Mouse (Mus musculus): ENCODE measurements at regions not wholly inside any gene's neighbourhood (a gene's known extent, or its start where the extent isn't known, plus 50 kb on each side); places are given as distances from the start of the nearest gene placed in this dataset.

GRCm38 (mm10) chr6:135627928-135628327, 265.6 kb downstream of the Emp1 start:
- Histone ChIP-seq H3K27ac (ENCODE audit: low read depth, low read length) (no peak overlapping the region), H3K9me3 (ENCODE audit: control insufficient read depth, low read length) (no peaks in the 10 kb centered on the region), H3K27me3 (ENCODE audit: control insufficient read depth, insufficient read depth, low read length) (no peaks in the 10 kb centered on the region), H3K4me3 (ENCODE audit: low read length) (no peak overlapping the region), H3K4me2 (replicated peaks; ENCODE audit: low read depth, low read length) (no peak overlapping the region), H3K4me1 (ENCODE audit: control insufficient read depth, insufficient read depth, low read length) (no peaks in the 10 kb centered on the region), H3K36me3 (ENCODE audit: control insufficient read depth, insufficient read depth, low read length) (no peaks in the 10 kb centered on the region), H3K9ac (ENCODE audit: low read depth, low read length) (no peak overlapping the region)
- 65% methylated on average over 4 of the region's 4 CpGs for WGBS
- no peak for ATAC-seq (ENCODE audit: low FRiP score, low TSS enrichment)

GRCm38 (mm10) chr6:135629236-135629635, 266.9 kb downstream of the Emp1 start:
- Histone ChIP-seq H3K9me3 (ENCODE audit: control insufficient read depth, low read length) (no peaks in the 10 kb centered on the region), H3K27ac (ENCODE audit: low read depth, low read length) (no peak overlapping the region), H3K4me2 (replicated peaks; ENCODE audit: low read depth, low read length) (no peak overlapping the region), H3K36me3 (ENCODE audit: control insufficient read depth, insufficient read depth, low read length) (no peaks in the 10 kb centered on the region), H3K9ac (ENCODE audit: low read depth, low read length) (no peak overlapping the region), H3K27me3 (ENCODE audit: control insufficient read depth, insufficient read depth, low read length) (no peaks in the 10 kb centered on the region), H3K4me1 (ENCODE audit: control insufficient read depth, insufficient read depth, low read length) (no peaks in the 10 kb centered on the region), H3K4me3 (ENCODE audit: low read length) (no peak overlapping the region)
- ATAC-seq (ENCODE audit: low FRiP score, low TSS enrichment) = no peak
- WGBS = 79% methylated on average over 3 of the region's 3 CpGs

GRCm38 (mm10) chr6:135632671-135633070, 270.3 kb downstream of the Emp1 start:
- H3K4me1 ChIP-seq (ENCODE audit: control insufficient read depth, insufficient read depth, low read length) = no peaks in the 10 kb centered on the region
- no peaks in the 10 kb centered on the region for H3K27me3 ChIP-seq (ENCODE audit: control insufficient read depth, insufficient read depth, low read length)
- H3K36me3 ChIP-seq (ENCODE audit: control insufficient read depth, insufficient read depth, low read length) = no peaks in the 10 kb centered on the region
- no peak overlapping the region for H3K4me2 ChIP-seq (replicated peaks; ENCODE audit: low read depth, low read length)
- WGBS = 77% methylated on average over 5 of the region's 5 CpGs
- no peak for ATAC-seq (ENCODE audit: low FRiP score, low TSS enrichment)
- H3K27ac ChIP-seq (ENCODE audit: low read depth, low read length) = no peak overlapping the region
- no peak overlapping the region for H3K9ac ChIP-seq (ENCODE audit: low read depth, low read length)
- H3K4me3 ChIP-seq (ENCODE audit: low read length) = no peak overlapping the region
- no peaks in the 10 kb centered on the region for H3K9me3 ChIP-seq (ENCODE audit: control insufficient read depth, low read length)

- Histone ChIP-seq H3K9me3 (ENCODE audit: control insufficient read depth, low read length) (no peaks in the 10 kb centered on the region), H3K27me3 (ENCODE audit: control insufficient read depth, insufficient read depth, low read length) (no peaks in the 10 kb centered on the region), H3K36me3 (ENCODE audit: control insufficient read depth, insufficient read depth, low read length) (no peaks in the 10 kb centered on the region), H3K4me1 (ENCODE audit: control insufficient read depth, insufficient read depth, low read length) (no peaks in the 10 kb centered on the region), H3K4me3 (ENCODE audit: low read length) (no peak overlapping the region), H3K4me2 (replicated peaks; ENCODE audit: low read depth, low read length) (no peak overlapping the region), H3K9ac (ENCODE audit: low read depth, low read length) (no peak overlapping the region), H3K27ac (ENCODE audit: low read depth, low read length) (no peak overlapping the region)
- no peak for ATAC-seq (ENCODE audit: low FRiP score, low TSS enrichment)
- 54% methylated on average over 8 of the region's 8 CpGs for WGBS
These were observed 274.3 kb downstream of the Emp1 start for GRCm38 (mm10) chr6:135636648-135637047.

- Histone ChIP-seq H3K27ac (ENCODE audit: low read depth, low read length) (no peak overlapping the region), H3K27me3 (ENCODE audit: control insufficient read depth, insufficient read depth, low read length) (no peaks in the 10 kb centered on the region), H3K4me2 (replicated peaks; ENCODE audit: low read depth, low read length) (no peak overlapping the region), H3K9me3 (ENCODE audit: control insufficient read depth, low read length) (no peaks in the 10 kb centered on the region), H3K4me3 (ENCODE audit: low read length) (no peak overlapping the region), H3K4me1 (ENCODE audit: control insufficient read depth, insufficient read depth, low read length) (no peaks in the 10 kb centered on the region), H3K9ac (ENCODE audit: low read depth, low read length) (no peak overlapping the region), H3K36me3 (ENCODE audit: control insufficient read depth, insufficient read depth, low read length) (no peaks in the 10 kb centered on the region)
- 91% methylated on average over 5 of the region's 5 CpGs for WGBS
- ATAC-seq (ENCODE audit: low FRiP score, low TSS enrichment) = no peak
These were observed 280.4 kb downstream of the Emp1 start for GRCm38 (mm10) chr6:135642711-135643110.

GRCm38 (mm10) chr6:135646177-135646576, 283.8 kb downstream of the Emp1 start:
- no peak for ATAC-seq (ENCODE audit: low FRiP score, low TSS enrichment)
- Histone ChIP-seq H3K4me3 (ENCODE audit: low read length) (no peak overlapping the region), H3K27ac (ENCODE audit: low read depth, low read length) (no peak overlapping the region), H3K27me3 (ENCODE audit: control insufficient read depth, insufficient read depth, low read length) (no peaks in the 10 kb centered on the region), H3K9ac (ENCODE audit: low read depth, low read length) (no peak overlapping the region), H3K36me3 (ENCODE audit: control insufficient read depth, insufficient read depth, low read length) (no peaks in the 10 kb centered on the region), H3K4me1 (ENCODE audit: control insufficient read depth, insufficient read depth, low read length) (no peaks in the 10 kb centered on the region), H3K4me2 (replicated peaks; ENCODE audit: low read depth, low read length) (no peak overlapping the region), H3K9me3 (ENCODE audit: control insufficient read depth, low read length) (no peaks in the 10 kb centered on the region)
- WGBS = 74% methylated on average over 1 of the region's 1 CpGs

GRCm38 (mm10) chr6:135653002-135653401, 290.7 kb downstream of the Emp1 start:
- no peak overlapping the region for H3K9ac ChIP-seq (ENCODE audit: low read depth, low read length)
- H3K4me3 ChIP-seq (ENCODE audit: low read length) = no peak overlapping the region
- WGBS = 87% methylated on average over 3 of the region's 3 CpGs
- H3K4me2 ChIP-seq (replicated peaks; ENCODE audit: low read depth, low read length) = no peak overlapping the region
- ATAC-seq (ENCODE audit: low FRiP score, low TSS enrichment) = no peak
- no peaks in the 10 kb centered on the region for H3K9me3 ChIP-seq (ENCODE audit: control insufficient read depth, low read length)
- H3K36me3 ChIP-seq (ENCODE audit: control insufficient read depth, insufficient read depth, low read length) = no peaks in the 10 kb centered on the region
- H3K4me1 ChIP-seq (ENCODE audit: control insufficient read depth, insufficient read depth, low read length) = no peaks in the 10 kb centered on the region
- no peaks in the 10 kb centered on the region for H3K27me3 ChIP-seq (ENCODE audit: control insufficient read depth, insufficient read depth, low read length)
- H3K27ac ChIP-seq (ENCODE audit: low read depth, low read length) = no peak overlapping the region

- Histone ChIP-seq H3K4me2 (replicated peaks; ENCODE audit: low read depth, low read length) (no peak overlapping the region), H3K9me3 (ENCODE audit: control insufficient read depth, low read length) (no peaks in the 10 kb centered on the region)
- 77% methylated on average over 3 of the region's 3 CpGs for WGBS
These were observed 300.0 kb downstream of the Emp1 start for GRCm38 (mm10) chr6:135662386-135662785.

GRCm38 (mm10) chr6:135662801-135663537, 300.6 kb downstream of the Emp1 start:
- H3K9me3 ChIP-seq (ENCODE audit: control insufficient read depth, low read length) = no peaks in the 10 kb centered on the region
- 83% methylated on average over 4 of the region's 4 CpGs for WGBS
- no peak overlapping the region for H3K27ac ChIP-seq (ENCODE audit: low read depth, low read length)
- H3K27me3 ChIP-seq (ENCODE audit: control insufficient read depth, insufficient read depth, low read length) = no peaks in the 10 kb centered on the region
- no peak overlapping the region for H3K4me2 ChIP-seq (replicated peaks; ENCODE audit: low read depth, low read length)
- no peak for ATAC-seq (ENCODE audit: low FRiP score, low TSS enrichment)
- no peak overlapping the region for H3K9ac ChIP-seq (ENCODE audit: low read depth, low read length)
- H3K4me3 ChIP-seq (ENCODE audit: low read length) = no peak overlapping the region
- H3K4me1 ChIP-seq (ENCODE audit: control insufficient read depth, insufficient read depth, low read length) = no peaks in the 10 kb centered on the region
- H3K36me3 ChIP-seq (ENCODE audit: control insufficient read depth, insufficient read depth, low read length) = no peaks in the 10 kb centered on the region

More at GRCm38 (mm10) chr6:135662386-135662785, 300.0 kb downstream of the Emp1 start:
- Histone ChIP-seq H3K27me3 (ENCODE audit: control insufficient read depth, insufficient read depth, low read length) (no peaks in the 10 kb centered on the region), H3K4me3 (ENCODE audit: low read length) (no peak overlapping the region), H3K27ac (ENCODE audit: low read depth, low read length) (no peak overlapping the region), H3K36me3 (ENCODE audit: control insufficient read depth, insufficient read depth, low read length) (no peaks in the 10 kb centered on the region), H3K4me1 (ENCODE audit: control insufficient read depth, insufficient read depth, low read length) (no peaks in the 10 kb centered on the region), H3K9ac (ENCODE audit: low read depth, low read length) (no peak overlapping the region)
- ATAC-seq (ENCODE audit: low FRiP score, low TSS enrichment) = no peak

Measured in kidney, embryonic 14.5 days (tissue).